In the genomic region with DNA sequence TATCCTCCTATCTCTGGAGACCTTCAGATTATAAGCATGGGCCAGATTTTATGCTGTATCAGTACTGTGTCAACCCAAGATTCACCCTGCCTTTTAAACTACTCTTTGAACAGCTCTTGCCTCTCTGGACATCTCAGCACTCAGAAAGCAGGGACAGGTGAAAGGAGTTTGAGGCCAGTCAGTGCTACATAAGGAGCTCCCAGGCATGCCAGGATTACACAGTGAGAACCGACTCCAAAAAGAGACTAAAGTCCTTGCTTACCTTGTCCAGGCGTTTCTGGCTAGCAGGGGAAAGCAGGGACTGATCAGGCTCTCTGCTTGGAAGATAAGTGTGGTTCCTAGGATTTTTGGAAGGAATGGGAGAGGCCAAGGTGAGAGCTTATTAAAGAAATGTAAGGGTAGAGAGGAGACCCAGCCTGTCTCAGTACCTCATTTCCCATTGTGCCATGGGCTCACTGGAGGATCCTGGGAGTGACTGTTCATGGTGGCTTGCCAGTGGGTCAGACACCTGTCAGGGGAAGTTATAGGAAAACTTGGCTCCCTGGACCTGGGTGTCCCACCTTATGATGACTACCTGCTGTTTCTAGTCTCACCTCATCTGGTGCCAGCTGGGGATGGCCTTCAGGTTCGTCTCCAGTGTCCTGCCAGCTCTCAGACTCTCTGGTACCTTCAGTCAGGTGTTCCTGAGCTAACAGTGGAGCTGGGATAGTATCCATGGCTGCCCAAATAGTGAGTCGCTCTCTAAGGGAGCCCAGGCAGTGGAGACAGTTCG, we compare ENCODE assay signal across 19 mouse cellular contexts. TPM values are rescaled to one million over a fixed set of nuclear protein-coding genes. Genes with fewer than 3 reads are reported as not detected.
DNase-seq lines count a peak whose midpoint lies in the region; ATAC-seq lines count a peak whose summit lies in the region.
"Had no signal": no experiment of that assay in that cellular context is flagged by ENCODE, and none has a peak within 500 bp of the region (broad histone marks: within the 10 kb centered on the region; RNA-seq: fewer than 3 reads in every experiment).

No protein-coding gene starts in this region.

- H3K27ac ChIP-seq in heart, embryonic 12.5 days (ENCODE audit: poor library complexity, severe bottlenecking) = no peak overlapping the region
- no peak overlapping the region for H3K27ac ChIP-seq in kidney, embryonic 15.5 days
- H3K27ac ChIP-seq in kidney, embryonic 16.5 days (ENCODE audit: low read length) = no peak overlapping the region
- no peak overlapping the region for H3K27ac ChIP-seq in liver, embryonic 15.5 days (replicated peaks)
- no peak overlapping the region for H3K27ac ChIP-seq in liver, embryonic 11.5 days (ENCODE audit: low read depth, low read length)
- H3K27ac ChIP-seq in stomach, embryonic 15.5 days = no peak overlapping the region
- H3K27ac ChIP-seq: embryonic facial prominence, embryonic 12.5 days; forebrain, embryonic 12.5 days; hindbrain, embryonic 15.5 days had no signal

- H3K27me3 ChIP-seq in heart, embryonic 12.5 days (replicated peaks) = peaks cover 12% of the 10 kb centered on the region; the same call in 1 of the 2 replicates
- no peaks in the 10 kb centered on the region for H3K27me3 ChIP-seq in kidney, embryonic 15.5 days
- H3K27me3 ChIP-seq in kidney, embryonic 16.5 days (ENCODE audit: insufficient read depth, low read length) = no peaks in the 10 kb centered on the region
- H3K27me3 ChIP-seq in liver, embryonic 15.5 days = peaks cover 38% of the 10 kb centered on the region
- H3K27me3 ChIP-seq in liver, embryonic 11.5 days (replicated peaks; ENCODE audit: control insufficient read depth, insufficient read depth, low read length) = 0 out of 2 replicates have a peak, but pooled peaks cover 7% of the 10 kb centered on the region
- no peaks in the 10 kb centered on the region for H3K27me3 ChIP-seq in stomach, embryonic 15.5 days (replicated peaks)

- no peak for ATAC-seq in heart, embryonic 12.5 days (ENCODE audit: insufficient number of reproducible peaks, low FRiP score)
- ATAC-seq in kidney, embryonic 15.5 days (replicated peaks; ENCODE audit: low FRiP score) = no peak
- ATAC-seq in kidney, embryonic 16.5 days (ENCODE audit: low FRiP score, low TSS enrichment) = no peak
- no peak for ATAC-seq in liver, embryonic 15.5 days (ENCODE audit: insufficient read depth)
- ATAC-seq in liver, embryonic 11.5 days (replicated peaks; ENCODE audit: low FRiP score) = no peak
- no peak for ATAC-seq in stomach, embryonic 15.5 days (ENCODE audit: insufficient read depth, low FRiP score, low read depth)
- ATAC-seq: forebrain, postnatal 0 days had no signal

- WGBS in heart, embryonic 12.5 days = 44% methylated on average over 5 of the region's 5 CpGs
- WGBS in kidney, embryonic 15.5 days = 55% methylated on average over 5 of the region's 5 CpGs
- 68% methylated on average over 5 of the region's 5 CpGs for WGBS in kidney, embryonic 16.5 days
- WGBS in liver, embryonic 15.5 days (ENCODE audit: insufficient replicate concordance) = 46% methylated on average over 5 of the region's 5 CpGs
- 53% methylated on average over 5 of the region's 5 CpGs for WGBS in liver, embryonic 11.5 days
- 54% methylated on average over 5 of the region's 5 CpGs for WGBS in stomach, embryonic 15.5 days

- H3K4me3 ChIP-seq in heart, embryonic 12.5 days = no peak overlapping the region
- no peak overlapping the region for H3K4me3 ChIP-seq in kidney, embryonic 15.5 days (replicated peaks)
- no peak overlapping the region for H3K4me3 ChIP-seq in kidney, embryonic 16.5 days (ENCODE audit: low read length)
- H3K4me3 ChIP-seq in liver, embryonic 15.5 days (replicated peaks) = no peak overlapping the region
- H3K4me3 ChIP-seq in liver, embryonic 11.5 days (ENCODE audit: low read depth, low read length) = no peak overlapping the region
- no peak overlapping the region for H3K4me3 ChIP-seq in stomach, embryonic 15.5 days (replicated peaks)
- H3K4me3 ChIP-seq: hindbrain, embryonic 15.5 days had no signal

- peaks cover 38% of the 10 kb centered on the region for H3K36me3 ChIP-seq in heart, embryonic 12.5 days
- H3K36me3 ChIP-seq in kidney, embryonic 15.5 days = peaks cover 41% of the 10 kb centered on the region
- peaks cover 19% of the 10 kb centered on the region for H3K36me3 ChIP-seq in kidney, embryonic 16.5 days (ENCODE audit: insufficient read depth, low read length)
- H3K36me3 ChIP-seq in liver, embryonic 15.5 days (replicated peaks) = peaks cover 33% of the 10 kb centered on the region
- H3K36me3 ChIP-seq in liver, embryonic 11.5 days (ENCODE audit: control insufficient read depth, insufficient read depth, low read length) = peaks cover 8% of the 10 kb centered on the region
- peaks cover 24% of the 10 kb centered on the region for H3K36me3 ChIP-seq in stomach, embryonic 15.5 days

- H3K9me3 ChIP-seq in heart, embryonic 12.5 days (replicated peaks) = no peaks in the 10 kb centered on the region
- H3K9me3 ChIP-seq in kidney, embryonic 15.5 days (replicated peaks) = no peaks in the 10 kb centered on the region
- H3K9me3 ChIP-seq in kidney, embryonic 16.5 days (ENCODE audit: low read length) = no peaks in the 10 kb centered on the region
- H3K9me3 ChIP-seq in liver, embryonic 15.5 days (replicated peaks) = no peaks in the 10 kb centered on the region
- no peaks in the 10 kb centered on the region for H3K9me3 ChIP-seq in liver, embryonic 11.5 days (ENCODE audit: control insufficient read depth, low read length)
- H3K9me3 ChIP-seq in stomach, embryonic 15.5 days = no peaks in the 10 kb centered on the region
- H3K9me3 ChIP-seq: embryonic facial prominence, embryonic 12.5 days; forebrain, embryonic 12.5 days; G1E; hindbrain, embryonic 15.5 days had no signal

- H3K4me2 ChIP-seq in heart, embryonic 12.5 days = no peak overlapping the region
- H3K4me2 ChIP-seq in kidney, embryonic 15.5 days = peak overlapping the region; percentile 97; the same call in 1 of the 2 replicates
- H3K4me2 ChIP-seq in kidney, embryonic 16.5 days (replicated peaks; ENCODE audit: low read depth, low read length) = no peak overlapping the region
- H3K4me2 ChIP-seq in liver, embryonic 15.5 days = 0 out of 2 replicates have a peak overlapping the region, but pooled peaks have one; percentile 92
- H3K4me2 ChIP-seq in liver, embryonic 11.5 days = no peak overlapping the region
- peak overlapping the region; percentile 87; the same call in 1 of the 2 replicates for H3K4me2 ChIP-seq in stomach, embryonic 15.5 days

- no peak overlapping the region for H3K9ac ChIP-seq in heart, embryonic 12.5 days
- H3K9ac ChIP-seq in kidney, embryonic 15.5 days = no peak overlapping the region
- no peak overlapping the region for H3K9ac ChIP-seq in kidney, embryonic 16.5 days (replicated peaks; ENCODE audit: low read length)
- no peak overlapping the region for H3K9ac ChIP-seq in liver, embryonic 15.5 days
- no peak overlapping the region for H3K9ac ChIP-seq in liver, embryonic 11.5 days (ENCODE audit: low read depth, low read length)
- H3K9ac ChIP-seq in stomach, embryonic 15.5 days = no peak overlapping the region
- H3K9ac ChIP-seq: forebrain, postnatal 0 days; hindbrain, embryonic 15.5 days had no signal

- peak; percentile 86 for DNase-seq in heart, adult 11 months
- DNase-seq in liver, embryonic 11.5 days (ENCODE audit: low spot score) = no peak
- DNase-seq in cerebellum, postnatal 14 days = no peak
- DNase-seq: adrenal gland, adult 8-10 months; adrenal gland, postnatal 36 days; cerebellum, adult 2 months; cerebellum, postnatal 10 days; embryo, embryonic 11 days; forebrain, postnatal 0 days; gastrocnemius, postnatal 14 days had no signal

- peaks cover 19% of the 10 kb centered on the region for H3K4me1 ChIP-seq in heart, embryonic 12.5 days (replicated peaks)
- H3K4me1 ChIP-seq in kidney, embryonic 15.5 days = peaks cover 19% of the 10 kb centered on the region
- peaks cover 12% of the 10 kb centered on the region for H3K4me1 ChIP-seq in kidney, embryonic 16.5 days (ENCODE audit: insufficient read depth, low read length)
- H3K4me1 ChIP-seq in liver, embryonic 15.5 days (replicated peaks) = peaks cover 24% of the 10 kb centered on the region
- peaks cover 12% of the 10 kb centered on the region; the same call in 1 of the 2 replicates for H3K4me1 ChIP-seq in liver, embryonic 11.5 days (replicated peaks; ENCODE audit: control insufficient read depth, insufficient read depth, low read length)
- peaks cover 12% of the 10 kb centered on the region for H3K4me1 ChIP-seq in stomach, embryonic 15.5 days

RNA-seq across cellular contexts. Expression of gene Ell3, which starts 3.1 kb away (rescaled TPM):
- 1.0 and 1.4 TPM in 2 replicates for polyA plus RNA-seq in heart, embryonic 12.5 days (2016; fragmentation: Nextera tagmentation; extraction: Ambion mirVana)
- polyA plus RNA-seq in kidney, embryonic 15.5 days (2015; fragmentation: Nextera tagmentation; extraction: Ambion mirVana) = 11.2 and 12.9 TPM in 2 replicates
- polyA plus RNA-seq in kidney, embryonic 16.5 days (2015; fragmentation: Nextera tagmentation; extraction: Ambion mirVana) = 12.3 and 14.5 TPM in 2 replicates
- 2.9 and 3.0 TPM in 2 replicates for polyA plus RNA-seq in liver, embryonic 15.5 days (2015; fragmentation: Nextera tagmentation; extraction: Ambion mirVana)
- 2.6 and 4.3 TPM in 2 replicates for polyA plus RNA-seq in liver, embryonic 11.5 days (2014; fragmentation: Nextera tagmentation; extraction: Ambion mirVana)
- 10.1 and 10.9 TPM in 2 replicates for polyA plus RNA-seq in stomach, embryonic 15.5 days (2015; fragmentation: Nextera tagmentation; extraction: Ambion mirVana)
- polyA plus RNA-seq: cerebellum, adult 2 months had no signal

RNA-seq across cellular contexts. Expression of gene Serf2, which starts 8.0 kb away (rescaled TPM):
- polyA plus RNA-seq in heart, embryonic 12.5 days (2016; fragmentation: Nextera tagmentation; extraction: Ambion mirVana) = 610 and 670 TPM in 2 replicates
- 482 and 510 TPM in 2 replicates for polyA plus RNA-seq in kidney, embryonic 15.5 days (2015; fragmentation: Nextera tagmentation; extraction: Ambion mirVana)
- 448 and 451 TPM in 2 replicates for polyA plus RNA-seq in kidney, embryonic 16.5 days (2015; fragmentation: Nextera tagmentation; extraction: Ambion mirVana)
- 167 and 207 TPM in 2 replicates for polyA plus RNA-seq in liver, embryonic 15.5 days (2015; fragmentation: Nextera tagmentation; extraction: Ambion mirVana)
- polyA plus RNA-seq in liver, embryonic 11.5 days (2014; fragmentation: Nextera tagmentation; extraction: Ambion mirVana) = 385 and 481 TPM in 2 replicates
- 449 and 538 TPM in 2 replicates for polyA plus RNA-seq in stomach, embryonic 15.5 days (2015; fragmentation: Nextera tagmentation; extraction: Ambion mirVana)

RNA-seq across cellular contexts. Expression of gene Hypk, which starts 12.1 kb away (rescaled TPM):
- 97.4 and 120 TPM in 2 replicates for polyA plus RNA-seq in heart, embryonic 12.5 days (2016; fragmentation: Nextera tagmentation; extraction: Ambion mirVana)
- 119 and 120 TPM in 2 replicates for polyA plus RNA-seq in kidney, embryonic 15.5 days (2015; fragmentation: Nextera tagmentation; extraction: Ambion mirVana)
- polyA plus RNA-seq in kidney, embryonic 16.5 days (2015; fragmentation: Nextera tagmentation; extraction: Ambion mirVana) = 104 and 106 TPM in 2 replicates
- polyA plus RNA-seq in liver, embryonic 15.5 days (2015; fragmentation: Nextera tagmentation; extraction: Ambion mirVana) = 76.0 and 87.0 TPM in 2 replicates
- polyA plus RNA-seq in liver, embryonic 11.5 days (2014; fragmentation: Nextera tagmentation; extraction: Ambion mirVana) = 146 and 164 TPM in 2 replicates
- 96.0 and 102 TPM in 2 replicates for polyA plus RNA-seq in stomach, embryonic 15.5 days (2015; fragmentation: Nextera tagmentation; extraction: Ambion mirVana)

RNA-seq across cellular contexts. Expression of gene Serinc4, which starts 15.6 kb away (rescaled TPM):
- 0.12 and 0.13 TPM in 2 replicates for polyA plus RNA-seq in heart, embryonic 12.5 days (2016; fragmentation: Nextera tagmentation; extraction: Ambion mirVana)
- 0.06 and 0.10 TPM in 2 replicates for polyA plus RNA-seq in kidney, embryonic 15.5 days (2015; fragmentation: Nextera tagmentation; extraction: Ambion mirVana)
- polyA plus RNA-seq in kidney, embryonic 16.5 days (2015; fragmentation: Nextera tagmentation; extraction: Ambion mirVana) = 0.09 and 0.18 TPM in 2 replicates
- polyA plus RNA-seq in liver, embryonic 15.5 days (2015; fragmentation: Nextera tagmentation; extraction: Ambion mirVana) = not detected in 2 replicates
- polyA plus RNA-seq in liver, embryonic 11.5 days (2014; fragmentation: Nextera tagmentation; extraction: Ambion mirVana) = 0.12 TPM in 1 of 2 replicates, not detected in the other
- polyA plus RNA-seq in stomach, embryonic 15.5 days (2015; fragmentation: Nextera tagmentation; extraction: Ambion mirVana) = 0.30 and 0.67 TPM in 2 replicates
- polyA plus RNA-seq: embryonic facial prominence, embryonic 12.5 days; G1E had no signal

RNA-seq across cellular contexts. Expression of gene Catsper2, which starts 27.4 kb away (rescaled TPM):
- 2.8 and 3.5 TPM in 2 replicates for polyA plus RNA-seq in heart, embryonic 12.5 days (2016; fragmentation: Nextera tagmentation; extraction: Ambion mirVana)
- polyA plus RNA-seq in kidney, embryonic 15.5 days (2015; fragmentation: Nextera tagmentation; extraction: Ambion mirVana) = 1.8 and 2.7 TPM in 2 replicates
- polyA plus RNA-seq in kidney, embryonic 16.5 days (2015; fragmentation: Nextera tagmentation; extraction: Ambion mirVana) = 2.0 and 3.0 TPM in 2 replicates
- polyA plus RNA-seq in liver, embryonic 15.5 days (2015; fragmentation: Nextera tagmentation; extraction: Ambion mirVana) = 0.61 and 0.97 TPM in 2 replicates
- polyA plus RNA-seq in liver, embryonic 11.5 days (2014; fragmentation: Nextera tagmentation; extraction: Ambion mirVana) = 1.6 and 1.7 TPM in 2 replicates
- polyA plus RNA-seq in stomach, embryonic 15.5 days (2015; fragmentation: Nextera tagmentation; extraction: Ambion mirVana) = 1.6 and 2.3 TPM in 2 replicates

Comparison
In these comparisons a context has a peak if more than half of its experiments do, and no peak if none do; other contexts are left out.
1. H3K4me2 ChIP-seq: peak in kidney, embryonic 15.5 days (single experiment), liver, embryonic 15.5 days (single experiment) and stomach, embryonic 15.5 days (single experiment); none in heart, embryonic 12.5 days (single experiment), kidney, embryonic 16.5 days (single experiment) and liver, embryonic 11.5 days (single experiment).